Mouse (Mus musculus): Measurements from ENCODE around the gene Gm17542. TPM values are rescaled to one million over a fixed set of nuclear protein-coding genes. Genes with fewer than 3 reads are reported as not detected.

Gm17542 gene
- polyA plus RNA-seq, 1 experiment from 2014 or later, result not detected

- peak; percentile 74 for DNase-seq (ENCODE audit: low spot score)
- Histone ChIP-seq H3K9me3 (no peaks in the 10 kb centered on the region), H3K27ac (replicated peaks) (no peak overlapping the region), H3K4me1 (peaks cover 11% of the 10 kb centered on the region; the same call in 1 of the 2 replicates), H3K36me3 (replicated peaks) (no peaks in the 10 kb centered on the region), H3K4me3 (no peak overlapping the region), H3K27me3 (replicated peaks; ENCODE audit: low read depth, poor library complexity, severe bottlenecking) (peaks cover 22% of the 10 kb centered on the region)
- 38% methylated on average over 15 of the region's 15 CpGs for WGBS
These were observed 44.5 kb downstream of the Gm17542 start for GRCm38 (mm10) chr10:58673278-58674061.

DNA sequence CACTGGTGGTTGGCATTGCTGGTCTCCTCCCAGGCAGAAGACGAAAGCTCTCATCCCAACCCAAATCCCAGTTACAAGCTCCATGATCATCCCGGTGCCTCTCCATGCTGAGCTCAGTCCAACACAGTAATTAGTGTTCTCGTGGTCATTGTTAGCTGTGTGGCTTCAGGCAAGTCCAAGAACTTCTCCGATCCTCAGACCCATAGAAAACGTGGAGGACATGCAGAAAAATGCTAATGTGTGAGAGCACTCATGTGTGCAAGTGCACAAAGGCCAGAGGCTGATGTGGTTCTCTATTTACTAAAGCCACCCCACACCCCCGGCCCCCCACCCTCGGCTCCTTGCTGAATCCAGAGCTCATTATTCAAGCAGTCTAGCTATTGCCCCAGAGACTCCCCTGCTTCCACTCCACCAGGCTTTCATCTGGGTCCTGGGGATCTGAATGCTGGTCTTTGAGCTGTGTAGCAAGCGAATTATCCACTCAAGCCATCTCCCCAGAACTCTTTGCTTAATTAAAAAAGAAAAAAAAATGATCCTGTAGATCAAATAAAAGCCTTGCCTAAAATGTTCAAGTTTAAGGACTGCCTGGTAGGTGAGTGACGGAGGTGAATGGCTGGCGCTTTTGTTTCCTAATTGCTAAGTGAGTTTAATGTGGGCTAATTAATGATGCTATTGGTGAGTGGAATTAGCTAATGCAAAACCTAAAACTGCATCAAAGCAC, 45.3 kb downstream of the Gm17542 start:
- no peak overlapping the region for H3K4me3 ChIP-seq
- no peaks in the 10 kb centered on the region for H3K36me3 ChIP-seq (replicated peaks)
- 58% methylated on average over 10 of the region's 10 CpGs for WGBS

DNA sequence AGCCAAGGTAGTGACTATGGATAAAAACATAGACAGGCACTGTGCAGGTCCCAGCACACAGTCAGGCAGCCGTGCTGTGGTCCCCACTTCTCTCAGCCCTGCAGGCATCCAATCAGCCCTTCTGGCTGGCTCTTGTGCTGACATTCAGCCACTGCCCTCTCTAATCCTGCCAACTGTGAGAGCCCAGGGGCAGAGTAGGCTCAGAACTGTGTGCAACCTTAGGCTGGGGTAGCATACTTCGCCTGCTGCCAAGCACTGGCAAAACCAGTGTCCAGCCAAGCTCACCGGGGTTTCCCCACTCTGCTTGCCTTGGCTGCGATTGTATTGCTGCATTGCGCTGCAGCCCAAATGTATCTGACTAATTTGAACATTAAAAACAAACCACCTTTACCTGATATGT, 54.1 kb downstream of the Gm17542 start:
- 74% methylated on average over 5 of the region's 5 CpGs for WGBS
- H3K4me3 ChIP-seq, result no peak overlapping the region
- no peak for DNase-seq (ENCODE audit: low spot score)
- H3K27me3 ChIP-seq (replicated peaks; ENCODE audit: low read depth, poor library complexity, severe bottlenecking), result no peaks in the 10 kb centered on the region
- no peak overlapping the region for H3K27ac ChIP-seq (replicated peaks)
- H3K36me3 ChIP-seq (replicated peaks), result no peaks in the 10 kb centered on the region
- 0 out of 2 replicates have a peak, but pooled peaks cover 6% of the 10 kb centered on the region for H3K4me1 ChIP-seq
- no peaks in the 10 kb centered on the region for H3K9me3 ChIP-seq

More for the DNA sequence above, 45.3 kb downstream of the Gm17542 start:
- no peak overlapping the region for H3K27ac ChIP-seq (replicated peaks)
- peaks cover 11% of the 10 kb centered on the region; the same call in 1 of the 2 replicates for H3K4me1 ChIP-seq
- no peaks in the 10 kb centered on the region for H3K9me3 ChIP-seq
- H3K27me3 ChIP-seq (replicated peaks; ENCODE audit: low read depth, poor library complexity, severe bottlenecking), result peaks cover 22% of the 10 kb centered on the region
- DNase-seq (ENCODE audit: low spot score), result no peak

Other genes starting within 250 kb of the Gm17542 start
- 11.5 and 13.3 TPM in 2 replicates for gene Ccdc138, start 220.3 kb downstream of the Gm17542 start, polyA plus RNA-seq (2016; fragmentation: Nextera tagmentation; extraction: Ambion mirVana)
- gene Edar, start 42.6 kb downstream of the Gm17542 start, polyA plus RNA-seq (2016; fragmentation: Nextera tagmentation; extraction: Ambion mirVana), result 0.38 and 0.57 TPM in 2 replicates
- 0.39 and 0.93 TPM in 2 replicates for gene Sh3rf3, start 95.1 kb upstream of the Gm17542 start, polyA plus RNA-seq (2016; fragmentation: Nextera tagmentation; extraction: Ambion mirVana)